Mouse (Mus musculus) CH12.LX (cell line): ENCODE results near the gene Fbxo41.

Experiments
- MXI1 ChIP-seq: IDR thresholded peaks from 2 replicates; pipeline ENCODE4 v1.6.1; 2011; ENCODE audit warnings: mild to moderate bottlenecking, low read depth, low read length, improper control_type of control experiment
- POLR2A ChIP-seq: IDR thresholded peaks from 2 replicates; pipeline ENCODE4 v1.6.1; 2011; ENCODE audit warnings: low read depth, mild to moderate bottlenecking, improper control_type of control experiment, low read length
- USF2 ChIP-seq: conservative IDR thresholded peaks from 2 replicates; pipeline ENCODE4 v1.6.1; 2011; ENCODE audit warnings: low read depth, low read length, improper control_type of control experiment

DNA sequence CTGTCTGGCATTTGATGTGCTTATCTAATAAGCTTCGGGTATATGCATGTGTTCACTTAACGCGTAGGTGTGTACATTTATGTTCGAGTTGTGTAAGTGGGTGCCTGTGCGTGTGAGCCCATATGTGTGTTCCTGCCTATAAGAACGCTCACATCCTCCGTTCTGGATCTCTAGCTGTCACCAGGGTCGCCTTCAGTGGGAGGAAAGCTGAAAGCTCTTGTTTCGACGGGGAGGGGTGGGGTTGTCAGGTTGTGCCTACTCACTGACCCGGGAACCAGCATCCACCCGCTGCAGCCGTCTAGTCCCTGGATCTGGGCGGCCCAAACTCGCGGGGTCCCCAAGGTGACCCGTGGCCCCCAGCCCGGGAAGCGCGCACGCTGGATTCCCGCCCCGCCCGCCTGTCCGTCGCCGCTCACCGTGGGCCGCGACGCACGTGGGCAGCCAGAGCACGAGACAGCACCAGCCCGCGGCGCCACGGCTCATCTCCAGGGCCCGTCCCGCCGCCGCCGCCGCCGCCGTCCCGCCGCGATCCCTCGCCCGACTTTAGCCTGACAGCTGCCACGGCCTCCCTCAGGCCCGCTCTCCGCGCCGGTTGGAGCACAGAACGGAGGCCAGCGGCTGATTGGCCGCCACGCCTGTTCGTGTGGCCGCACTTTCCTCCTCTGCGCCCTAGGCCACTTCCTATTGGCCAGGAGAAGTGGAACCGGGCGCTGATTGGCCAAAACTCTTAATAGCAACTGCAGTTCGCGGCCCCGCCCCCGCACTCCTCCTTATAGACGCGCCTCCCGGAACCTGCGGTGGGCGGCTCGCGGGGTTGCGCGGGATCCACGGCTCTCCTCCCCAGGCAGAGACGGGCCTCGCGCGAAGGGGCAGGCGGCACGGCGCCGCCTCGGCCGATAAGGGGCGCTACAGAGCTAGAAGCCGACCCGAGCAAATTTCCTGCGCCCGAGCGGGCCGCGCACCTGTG, 51.8 kb downstream of the Fbxo41 start, which contains the start of gene Cct7:
- no peak for TF ChIP-seq POLR2A
- no peak for TF ChIP-seq USF2
- TF ChIP-seq MXI1: peak; percentile 73; the same call in 1 of the 2 replicates
